Mouse (Mus musculus) mouse embryonic stem cell (cell line): ENCODE measurements around the gene Ceacam18.

Experiments
- in situ Hi-C, 2 experiments: fragments of 300-500 bp; cut with MboI; formaldehyde crosslinking; loops; 1 replicate in 1 of 2; 3 replicates in 1 of 2; pipeline ENCODE4 v1.14.3; 2019 to 2020; ENCODE audit warnings: low sequenced_read_pairs in 2 of 2, low pct_unique_long_range_greater_than_20kb in 1 of 2, mixed read lengths in 1 of 2; ENCODE audit not compliant: unreplicated experiment in 1 of 2

The Ceacam18 gene

DNA sequence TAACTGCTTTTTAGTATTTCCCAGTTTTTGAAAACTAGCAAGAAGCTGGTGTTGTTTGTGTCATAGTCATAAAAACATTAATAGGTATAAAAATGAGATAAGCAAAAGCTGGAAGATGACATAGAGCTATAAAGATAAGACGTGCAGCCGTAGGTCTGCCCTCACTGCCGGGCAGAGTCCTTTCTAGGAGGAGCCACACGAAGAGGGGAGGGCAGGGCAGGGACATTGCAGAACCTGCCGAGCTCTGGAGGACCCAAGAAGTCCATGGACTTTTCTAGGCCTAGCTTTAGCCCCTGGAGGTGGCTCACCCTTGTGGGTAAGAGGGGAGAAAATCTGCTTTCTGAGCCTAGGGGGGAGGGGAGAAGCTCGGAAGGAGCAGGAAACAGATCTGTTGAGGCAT lies at the start of gene Ceacam18:
Ceacam18 (plus strand) TSS at position 208 of the 400 bp plus-strand sequence.
- in situ Hi-C loops = no loop called here

DNA sequence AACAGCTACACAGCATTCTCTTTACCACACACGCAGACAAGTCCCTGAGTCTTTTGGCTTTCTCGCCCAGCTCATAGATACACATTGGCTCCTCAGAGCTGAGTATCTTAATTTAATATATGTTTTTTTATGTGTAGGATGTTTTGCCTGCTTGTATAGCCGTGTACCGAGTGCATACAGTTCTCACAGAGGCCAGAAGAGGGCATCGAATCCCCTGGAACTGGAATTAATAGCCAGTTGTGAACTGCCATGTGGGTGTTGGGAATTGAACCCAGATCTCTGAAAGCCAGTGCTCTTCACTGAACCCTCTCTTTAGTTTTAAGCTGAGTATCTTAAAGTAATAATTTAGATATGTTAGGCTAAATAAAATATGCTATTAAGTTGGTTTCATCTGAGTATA lies 49.7 kb upstream of the Ceacam18 start:
- in situ Hi-C loops = loop anchor here (5.0 to 10.0 kb wide), 2 partner anchors 88 to 90 kb away; partner anchors contain the start of gene Ctu1 (in 2 of the 2)

DNA sequence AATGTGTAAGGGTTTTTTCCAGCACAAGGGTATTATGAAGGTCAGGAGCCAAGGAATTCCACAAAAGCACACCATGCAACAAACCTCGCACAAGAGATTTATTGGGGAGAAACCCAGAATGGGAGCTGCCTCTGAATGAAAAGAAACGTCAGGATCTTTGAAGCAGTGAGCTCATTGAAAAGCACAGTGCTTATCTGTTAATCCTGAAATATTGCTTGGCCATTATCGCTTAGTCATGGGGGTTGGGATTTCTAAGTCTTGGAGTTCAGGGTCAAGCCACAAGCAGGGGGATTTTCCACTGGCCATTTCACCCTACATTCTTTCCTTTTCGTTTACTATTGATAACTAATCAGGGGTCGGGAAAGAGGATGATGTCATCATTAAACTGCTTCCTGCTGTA lies 32.6 kb upstream of the Ceacam18 start:
- in situ Hi-C loops = no loop called here

DNA sequence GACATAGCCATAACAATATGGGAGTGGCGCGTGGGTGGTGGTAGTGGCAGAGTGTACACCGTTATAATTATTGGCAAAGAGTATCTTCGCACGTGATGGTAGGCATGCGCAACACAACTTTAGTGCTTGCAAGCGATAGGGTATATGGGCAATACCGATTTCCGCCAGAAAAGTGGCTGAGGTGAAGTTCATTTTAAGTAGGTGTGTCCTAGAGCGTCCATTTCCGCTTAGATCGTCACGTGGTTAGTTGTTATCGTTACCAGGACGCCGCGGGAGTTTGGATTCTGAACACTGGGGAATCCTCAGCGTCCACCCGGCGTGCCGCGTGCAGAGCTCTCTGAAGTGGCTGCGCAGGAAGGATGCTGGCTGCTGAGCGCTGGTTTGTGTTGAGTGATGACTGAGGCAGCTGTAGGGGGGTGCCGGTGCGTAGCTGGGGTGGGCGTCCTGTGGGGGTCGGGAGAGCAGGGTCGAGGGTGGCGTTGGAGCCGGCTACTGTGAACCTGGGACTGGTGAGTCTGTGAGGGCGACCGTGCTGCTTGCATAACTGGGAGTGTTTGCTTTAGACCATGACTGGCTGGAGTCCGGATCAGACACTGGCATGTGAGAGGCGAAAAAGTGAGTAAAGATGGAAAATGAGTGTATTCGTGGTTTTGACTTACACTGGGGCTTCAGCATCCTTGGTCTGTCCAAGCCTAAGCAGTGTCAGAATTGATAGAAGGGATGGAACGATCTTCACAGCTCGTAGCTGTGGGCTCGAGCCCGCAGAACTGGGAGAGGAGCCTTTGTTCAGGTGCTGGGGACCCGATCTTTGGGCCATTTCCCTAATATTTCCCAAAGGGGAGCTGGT lies 27.4 kb upstream of the Ceacam18 start, which contains the start of gene Zfp819:
Zfp819 (plus strand) TSS at position 274 of the 847 bp plus-strand sequence.
- in situ Hi-C loops = no loop called here

DNA sequence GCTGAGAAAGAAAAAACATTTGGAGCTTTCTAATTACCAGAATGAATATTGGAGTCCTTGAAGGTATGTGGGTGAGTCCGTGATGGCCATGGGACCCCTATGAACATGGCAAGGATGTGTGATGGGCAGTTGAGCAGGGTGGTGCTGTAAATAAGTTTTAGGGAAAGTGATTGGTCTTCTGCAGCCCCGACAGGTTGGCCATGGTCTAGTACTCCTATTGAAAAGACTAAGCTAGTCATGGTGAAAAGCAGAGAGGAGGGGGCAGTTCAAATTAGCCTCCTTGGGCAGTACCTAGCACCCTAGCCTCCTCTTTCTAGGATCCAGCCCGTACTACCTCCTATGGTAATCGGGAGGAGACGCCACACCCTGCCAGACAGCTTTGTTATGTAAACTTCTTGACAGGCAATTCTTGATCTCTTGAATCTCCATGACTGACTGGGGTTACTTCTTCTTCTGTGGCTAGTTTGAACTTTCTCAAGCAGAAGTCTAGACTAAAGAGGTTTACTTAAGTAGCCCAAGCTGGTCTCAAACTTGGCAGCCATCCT lies 26.7 kb upstream of the Ceacam18 start:
- in situ Hi-C loops = no loop called here

DNA sequence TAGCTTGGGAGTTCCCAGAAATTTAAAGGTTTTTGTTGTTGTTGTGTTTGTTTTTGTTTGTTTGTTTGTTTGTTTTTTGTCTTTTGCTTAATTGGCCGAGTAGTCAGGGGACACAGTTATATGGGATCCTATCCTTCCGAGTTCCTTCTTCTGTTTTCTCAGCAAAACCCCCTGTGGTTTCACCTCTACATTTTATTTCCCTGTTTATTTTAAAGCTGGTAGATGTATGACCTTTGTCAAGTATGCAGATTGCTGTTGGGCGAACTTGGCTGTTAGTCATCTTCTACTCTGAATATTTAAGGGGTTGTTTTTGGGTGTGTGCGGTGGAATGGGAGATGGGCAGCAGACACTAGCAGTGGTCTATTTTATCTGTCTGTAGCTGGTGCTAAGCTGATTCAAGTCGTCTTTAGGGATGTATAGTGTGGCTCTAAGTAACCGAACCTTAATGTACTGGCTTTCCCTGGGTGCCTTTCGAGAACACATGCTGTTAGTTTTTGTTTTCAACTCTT lies 26.1 kb upstream of the Ceacam18 start:
- in situ Hi-C loops = no loop called here

DNA sequence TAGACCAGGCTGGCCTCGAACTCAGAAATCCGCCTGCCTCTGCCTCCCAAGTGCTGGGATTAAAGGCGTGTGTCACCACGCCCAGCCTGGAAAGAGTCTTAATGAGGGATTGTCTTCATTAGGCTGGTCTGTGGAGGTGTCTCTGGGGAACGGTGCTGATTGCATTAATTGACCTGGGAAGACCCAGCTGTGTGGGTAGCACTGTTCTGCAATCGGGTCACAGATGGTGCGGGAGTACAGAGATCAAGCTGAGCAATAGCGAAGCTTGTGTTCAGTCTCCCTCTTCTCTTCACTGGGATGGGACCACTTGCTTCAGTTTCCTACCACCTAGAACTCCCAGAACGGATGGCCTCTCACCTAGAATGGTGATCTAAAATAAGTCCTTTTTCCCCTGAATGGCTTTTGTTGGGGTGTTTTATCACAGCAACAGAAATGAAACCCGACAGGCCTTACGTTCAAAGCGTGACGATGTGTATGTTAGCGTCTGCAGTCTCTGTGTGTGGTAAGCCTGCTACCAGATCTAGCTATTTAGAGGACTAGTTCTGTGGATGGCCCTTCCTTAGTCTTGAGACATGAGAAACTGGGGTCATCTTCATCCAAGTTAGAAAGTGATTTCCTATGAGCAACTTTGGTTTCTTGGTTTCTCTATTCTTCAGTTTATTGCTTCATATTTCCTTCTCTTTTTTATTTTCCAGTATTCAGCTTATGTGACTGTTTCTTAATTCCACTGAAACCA lies 20.5 kb upstream of the Ceacam18 start:
- in situ Hi-C loops = no loop called here

DNA sequence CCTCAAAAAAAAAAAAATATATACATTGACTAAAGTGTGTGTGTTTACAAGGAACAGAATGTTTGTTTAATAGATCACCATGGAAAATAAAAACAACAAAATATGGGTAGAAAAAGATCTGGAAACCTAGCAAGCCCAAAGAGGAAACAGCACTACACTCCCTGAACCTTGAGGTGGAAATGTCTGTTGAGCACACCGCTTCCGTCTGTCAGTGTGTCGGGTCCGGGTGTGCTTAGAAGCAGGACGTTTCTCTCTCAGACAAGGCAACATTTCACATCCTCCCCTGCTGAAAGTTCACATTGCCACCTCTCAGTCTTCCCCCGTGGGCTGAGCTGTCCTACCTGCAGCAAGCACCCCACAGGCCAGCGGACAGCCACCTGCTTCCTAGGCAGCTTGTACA lies 11.6 kb upstream of the Ceacam18 start:
- in situ Hi-C loops = no loop called here

DNA sequence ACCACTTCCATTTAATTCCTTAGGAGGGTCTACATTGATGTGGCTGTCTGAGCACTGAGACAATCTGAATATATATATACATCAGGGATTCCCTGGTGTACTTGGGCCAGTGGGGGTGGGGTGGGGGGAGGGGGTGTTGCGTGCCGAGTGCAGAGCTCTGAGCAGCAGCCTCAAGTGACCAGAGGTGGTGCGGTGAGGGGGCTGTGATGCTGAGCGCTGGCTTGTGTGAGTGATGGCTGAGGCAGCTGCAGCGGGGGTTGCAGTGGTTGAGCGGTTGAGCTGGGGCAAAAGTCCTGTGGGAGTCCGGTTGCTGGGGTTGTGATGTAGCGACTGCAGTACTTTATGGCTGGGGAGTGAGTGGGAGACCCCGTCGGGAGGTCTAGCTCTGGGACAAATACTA lies 10.7 kb upstream of the Ceacam18 start:
- in situ Hi-C loops = no loop called here

DNA sequence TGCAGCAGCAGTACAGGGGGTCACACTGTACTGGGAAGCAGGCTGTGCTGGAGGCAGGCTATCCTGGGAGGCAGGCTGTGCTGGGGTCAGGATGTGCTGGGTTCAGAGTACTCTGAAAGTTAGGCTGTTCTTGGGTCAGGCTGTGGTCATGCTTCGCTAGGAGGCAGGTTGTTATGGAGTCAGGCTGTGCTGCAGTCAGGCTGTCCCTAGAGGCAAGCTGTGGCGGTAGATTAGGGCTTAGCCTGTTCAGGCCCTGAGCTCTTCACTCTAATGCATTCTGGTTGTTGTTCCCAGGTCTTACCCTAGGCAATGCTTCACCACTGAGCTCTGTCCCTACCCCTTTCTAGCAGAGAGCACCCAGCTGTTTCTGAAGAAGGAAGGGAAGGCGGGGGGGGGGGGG lies 9.4 kb upstream of the Ceacam18 start:
- in situ Hi-C loops = no loop called here

DNA sequence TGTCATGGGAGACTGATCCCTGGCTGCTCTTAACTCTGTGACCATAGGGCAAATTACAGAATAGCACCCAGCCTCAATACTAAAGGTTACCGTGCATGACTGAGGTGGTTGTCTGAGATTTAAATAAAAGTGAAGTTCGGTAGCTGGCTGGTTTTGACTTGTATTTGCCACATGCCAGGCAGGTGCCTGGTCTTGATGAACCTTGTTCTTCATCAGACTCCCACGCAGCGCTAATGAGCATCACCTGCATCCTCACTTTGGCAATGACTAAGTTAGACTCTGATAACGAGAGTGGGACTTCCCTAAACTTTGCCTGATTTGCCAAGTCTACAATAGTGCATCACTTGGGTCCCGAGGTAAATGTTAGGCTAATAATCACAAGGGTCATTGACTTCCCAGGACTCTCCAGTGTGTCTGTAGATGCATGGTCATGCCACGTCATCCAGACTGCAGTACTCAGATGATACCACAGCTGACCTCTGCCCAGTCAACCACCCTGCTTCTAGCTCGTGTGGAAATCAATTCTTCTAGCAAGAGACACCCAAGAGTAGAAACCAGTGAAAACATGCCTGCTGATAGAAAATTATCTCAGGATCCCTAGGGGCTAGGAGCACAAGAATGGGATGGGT lies 8.6 kb upstream of the Ceacam18 start:
- in situ Hi-C loops = no loop called here

DNA sequence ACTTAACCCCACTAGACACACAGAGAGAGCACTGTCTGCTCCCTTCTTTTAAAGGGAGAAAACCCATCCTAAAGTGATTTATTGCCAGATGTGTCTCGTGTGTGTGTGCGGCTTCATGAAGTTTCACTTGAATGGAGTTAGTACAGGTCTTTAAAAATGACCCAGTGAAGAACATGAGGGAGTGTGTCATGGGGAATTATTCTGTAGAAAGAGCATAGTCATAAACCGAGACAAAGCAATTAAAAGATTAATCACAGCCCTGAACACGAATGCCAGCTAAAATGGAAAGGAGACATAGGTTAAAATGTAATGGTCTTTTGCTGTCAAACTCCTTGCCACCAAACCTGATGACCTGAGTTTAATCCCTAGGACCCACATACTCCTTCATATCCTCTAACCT lies 567 bp upstream of the Ceacam18 start:
- in situ Hi-C loops = no loop called here

DNA sequence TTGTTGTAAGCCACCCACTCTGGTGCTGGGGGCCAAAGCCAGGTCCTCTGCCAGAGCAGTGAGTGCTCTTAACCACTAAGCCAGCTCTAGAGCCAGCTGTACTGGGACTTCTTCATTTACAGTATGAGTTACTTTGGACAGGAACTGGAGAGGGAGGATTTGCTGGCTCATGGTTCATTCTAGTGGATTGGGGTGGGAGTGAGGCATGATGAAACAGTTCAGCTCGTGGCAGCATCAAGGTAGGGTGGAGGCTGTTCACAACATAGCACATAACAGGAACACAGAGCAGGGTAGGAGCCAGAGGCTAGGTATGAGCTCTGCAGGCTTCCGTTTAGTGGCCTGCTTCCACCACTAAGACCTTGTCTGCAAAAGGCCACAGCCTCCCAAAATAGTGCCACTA lies 1.7 kb downstream of the Ceacam18 start:
- in situ Hi-C loops = no loop called here

DNA sequence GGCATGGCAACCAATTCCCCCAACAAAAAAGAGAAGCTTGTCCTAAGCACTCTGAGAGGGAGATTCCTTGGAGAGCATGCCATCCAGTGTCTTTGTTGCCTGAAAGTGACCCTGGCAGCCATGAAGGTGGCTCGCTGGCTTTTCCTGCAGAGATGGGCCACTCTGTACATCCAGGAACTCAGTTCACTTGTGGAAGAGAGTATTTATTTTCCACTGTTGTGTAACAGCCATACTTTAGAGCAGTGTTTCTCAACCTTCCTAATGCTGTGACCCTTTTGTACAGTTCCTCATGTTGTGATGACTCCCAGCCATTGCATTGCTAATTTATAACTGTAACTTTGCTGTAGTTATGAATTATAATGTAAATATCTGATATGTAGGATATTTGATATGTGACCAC lies 2.6 kb downstream of the Ceacam18 start:
- in situ Hi-C loops = no loop called here

DNA sequence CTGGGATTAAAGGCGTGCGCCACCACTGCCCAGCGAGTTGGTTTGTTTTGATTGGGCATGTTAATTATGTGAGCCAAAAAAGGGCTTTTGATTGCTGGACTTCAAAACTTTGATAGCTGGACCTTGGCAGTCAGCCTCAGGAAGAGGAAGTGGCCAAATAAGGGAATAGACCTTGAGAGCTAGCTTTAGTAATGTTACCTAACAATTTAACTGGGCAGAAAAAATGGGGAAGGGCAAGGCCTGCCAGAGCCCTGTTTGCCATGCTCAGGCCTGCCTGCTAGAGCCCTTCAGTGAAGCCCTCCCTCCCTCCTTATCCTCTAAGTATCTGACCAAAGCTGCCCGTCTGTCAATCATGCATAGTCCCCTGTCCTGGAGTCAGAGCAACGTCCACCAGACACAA lies 8.1 kb downstream of the Ceacam18 start:
- in situ Hi-C loops = no loop called here

DNA sequence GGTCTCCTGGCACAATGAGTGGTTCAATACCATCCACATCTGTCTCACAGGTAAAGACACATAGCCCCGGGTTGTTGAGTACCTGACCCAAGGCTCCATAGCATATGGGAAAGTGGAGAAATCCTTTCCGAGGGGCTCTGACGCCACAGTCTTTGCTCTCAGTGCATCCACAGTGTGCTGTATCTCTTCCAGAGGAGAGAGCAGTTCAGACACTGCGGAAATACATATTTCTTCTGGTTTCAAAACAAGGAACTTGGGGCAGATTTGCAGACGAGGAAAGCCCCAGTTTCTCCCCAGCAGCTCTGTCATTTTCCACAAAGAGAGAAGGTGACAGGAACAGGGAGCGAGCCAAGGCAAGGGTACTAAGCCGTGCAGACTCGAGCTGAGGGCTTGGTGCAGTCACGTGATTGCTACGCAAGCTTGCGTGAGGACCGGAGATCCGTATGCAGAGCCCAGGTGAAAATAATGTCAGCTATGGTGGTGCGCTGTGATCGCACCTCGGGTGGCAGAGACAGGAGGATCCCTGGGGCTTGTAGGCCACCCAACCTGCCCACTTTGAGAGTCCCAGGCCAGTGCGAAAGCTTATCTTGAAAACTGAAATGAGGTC lies 8.6 kb downstream of the Ceacam18 start:
- in situ Hi-C loops = no loop called here

DNA sequence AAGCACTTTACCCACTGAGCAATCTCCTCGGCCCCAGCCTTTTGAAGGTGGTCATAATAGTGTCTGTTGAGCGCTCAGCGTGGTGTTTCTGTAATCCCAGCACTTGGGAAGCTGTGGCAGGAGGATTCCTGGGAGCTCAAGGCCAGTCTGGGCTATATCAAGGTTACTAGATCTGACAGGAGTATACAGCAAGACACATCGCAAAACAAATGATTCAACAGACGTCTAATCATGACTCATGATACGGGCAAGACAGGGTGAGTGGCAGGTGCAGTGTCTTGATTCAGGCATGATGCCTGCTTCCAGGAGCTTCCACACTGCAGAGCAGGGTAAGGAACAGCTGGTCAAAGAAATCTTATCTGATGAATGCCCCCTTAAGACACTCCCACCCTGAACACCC lies 18.2 kb downstream of the Ceacam18 start:
- in situ Hi-C loops = no loop called here

DNA sequence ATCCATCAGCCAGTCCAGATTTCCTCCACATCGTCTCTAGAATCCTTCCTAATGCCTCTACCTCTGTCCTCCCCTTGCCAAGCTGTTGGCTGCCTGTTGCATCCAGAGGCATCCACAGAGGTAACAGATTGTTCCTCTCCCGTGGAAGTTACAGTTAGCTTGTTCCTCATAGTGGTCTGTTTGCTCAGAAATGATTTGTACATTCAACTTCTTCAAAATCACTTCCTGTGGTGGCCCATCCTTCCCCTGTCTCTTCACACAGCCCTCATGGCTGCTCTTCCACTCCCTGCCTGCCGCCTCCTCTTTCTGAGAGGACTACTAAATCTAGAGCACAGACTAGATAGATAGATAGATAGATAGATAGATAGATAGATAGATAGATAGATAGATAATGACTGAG lies 20.0 kb downstream of the Ceacam18 start:
- in situ Hi-C loops = no loop called here
